Mouse (Mus musculus) liver, embryonic 16.5 days (tissue): ENCODE results near the gene 2310034G01Rik. TPM values are rescaled to one million over a fixed set of nuclear protein-coding genes. Genes with fewer than 3 reads are reported as not detected.

Experiments used
- ATAC-seq: fragments of 200-750 bp; cut with Nextera tagmentation; 2 replicates; pipeline ENCODE4 v1.8.0; 2017; ENCODE audit warnings: low read depth, mild to moderate bottlenecking, moderate number of reproducible peaks, moderate library complexity
- H3K27ac ChIP-seq: fragments of 300-500 bp; sonication (generic); 2 replicates; pipeline ENCODE4 v1.5.1; 2014; ENCODE audit warnings: mild to moderate bottlenecking, low read length
- H3K27me3 ChIP-seq: fragments of 300-500 bp; sonication (generic); 2 replicates; pipeline ENCODE4 v1.6.1; 2014; ENCODE audit warnings: low read depth, low read length, mixed read lengths; ENCODE audit not compliant: control insufficient read depth, insufficient read depth
- H3K36me3 ChIP-seq: fragments of 300-500 bp; sonication (generic); 2 replicates; pipeline ENCODE4 v1.6.1; 2014; ENCODE audit warnings: mild to moderate bottlenecking; ENCODE audit not compliant: control insufficient read depth, insufficient read depth
- H3K4me1 ChIP-seq: fragments of 300-500 bp; sonication (generic); 2 replicates; pipeline ENCODE4 v1.6.1; 2014; ENCODE audit warnings: low read depth, low read length, mixed read lengths; ENCODE audit not compliant: control insufficient read depth
- H3K4me2 ChIP-seq: fragments of 300-500 bp; sonication (generic); 2 replicates; pipeline ENCODE4 v1.6.1; 2014; ENCODE audit warnings: low read depth, low read length, mixed read lengths
- H3K4me3 ChIP-seq: fragments of 300-500 bp; sonication (generic); 2 replicates; pipeline ENCODE4 v1.5.1; 2014; ENCODE audit warnings: low read depth, mild to moderate bottlenecking, low read length
- H3K9ac ChIP-seq: fragments of 300-500 bp; sonication (generic); 2 replicates; pipeline ENCODE4 v1.6.1; 2014; ENCODE audit warnings: low read depth, low read length
- H3K9me3 ChIP-seq: fragments of 300-500 bp; sonication (generic); replicated peaks from 2 replicates; pipeline ENCODE4 v1.6.1; 2016; ENCODE audit warnings: low read length; ENCODE audit not compliant: control insufficient read depth
- WGBS: fragments of 180-500 bp; shearing (Covaris S2); extraction: QIAGEN DNeasy Blood & Tissue Kit; methylation state at CpG from one replicate; pipeline ENCODE4 v1.1.7; 2014; ENCODE audit not compliant: insufficient replicate concordance; 5-methylcytosine and 5-hydroxymethylcytosine counted together
- polyA plus RNA-seq: library from polyadenylated mRNA; unstranded; fragments of >200 nt; fragmentation: Nextera tagmentation; extraction: Ambion mirVana; gene quantifications from 2 replicates; pipeline ENCODE4 v1.2.1, GENCODE M21; 2015

Gene 2310034G01Rik
- polyA plus RNA-seq, 1 experiment from 2014 or later, result 0.40 TPM

- no peak for ATAC-seq
- H3K4me1 ChIP-seq, result peaks cover 61% of the 10 kb centered on the region
- H3K36me3 ChIP-seq, result peaks cover 6% of the 10 kb centered on the region
- peak overlapping the region; percentile 48; the same call in 1 of the 2 replicates for H3K27ac ChIP-seq
- no peaks in the 10 kb centered on the region for H3K9me3 ChIP-seq
- peaks cover 34% of the 10 kb centered on the region for H3K27me3 ChIP-seq
- H3K4me3 ChIP-seq, result no peak overlapping the region
- peak overlapping the region; percentile 85; the same call in 1 of the 2 replicates for H3K4me2 ChIP-seq
- WGBS, result 81% methylated on average over 9 of the region's 9 CpGs
- H3K9ac ChIP-seq, result peak overlapping the region; percentile 62; the same call in 1 of the 2 replicates
Observed at GRCm38 (mm10) chr19:46313116-46313515, 37.0 kb downstream of the 2310034G01Rik start.

- WGBS, result 87% methylated on average over 21 of the region's 21 CpGs
- H3K27me3 ChIP-seq, result peaks cover 28% of the 10 kb centered on the region
- no peaks in the 10 kb centered on the region for H3K9me3 ChIP-seq
- no peak overlapping the region for H3K4me3 ChIP-seq
- no peak overlapping the region for H3K9ac ChIP-seq
- no peak overlapping the region for H3K4me2 ChIP-seq
- peaks cover 6% of the 10 kb centered on the region for H3K36me3 ChIP-seq
- H3K4me1 ChIP-seq, result peaks cover 57% of the 10 kb centered on the region
- ATAC-seq, result no peak
- peak overlapping the region; percentile 48 for H3K27ac ChIP-seq
Observed at GRCm38 (mm10) chr19:46312566-46312965, 37.5 kb downstream of the 2310034G01Rik start.

GRCm38 (mm10) chr19:46311341-46311740 is 38.8 kb downstream of the 2310034G01Rik start:
- Histone ChIP-seq H3K9ac (no peak overlapping the region), H3K4me2 (no peak overlapping the region), H3K4me1 (peaks cover 45% of the 10 kb centered on the region), H3K9me3 (no peaks in the 10 kb centered on the region), H3K36me3 (peaks cover 6% of the 10 kb centered on the region), H3K4me3 (no peak overlapping the region), H3K27ac (no peak overlapping the region), H3K27me3 (peaks cover 16% of the 10 kb centered on the region)
- 83% methylated on average over 9 of the region's 9 CpGs for WGBS
- ATAC-seq, result no peak

GRCm38 (mm10) chr19:46310312-46310865 is 39.7 kb downstream of the 2310034G01Rik start:
- no peak for ATAC-seq
- Histone ChIP-seq H3K4me3 (no peak overlapping the region), H3K27ac (no peak overlapping the region), H3K36me3 (peaks cover 6% of the 10 kb centered on the region), H3K27me3 (peaks cover 9% of the 10 kb centered on the region), H3K4me2 (no peak overlapping the region), H3K9ac (no peak overlapping the region), H3K4me1 (peaks cover 43% of the 10 kb centered on the region), H3K9me3 (no peaks in the 10 kb centered on the region)
- 87% methylated on average over 12 of the region's 12 CpGs for WGBS

GRCm38 (mm10) chr19:46309651-46310305 is 40.3 kb downstream of the 2310034G01Rik start:
- Histone ChIP-seq H3K9ac (no peak overlapping the region), H3K9me3 (no peaks in the 10 kb centered on the region), H3K27ac (no peak overlapping the region), H3K36me3 (peaks cover 6% of the 10 kb centered on the region), H3K27me3 (peaks cover 6% of the 10 kb centered on the region), H3K4me3 (no peak overlapping the region), H3K4me2 (no peak overlapping the region), H3K4me1 (peaks cover 40% of the 10 kb centered on the region)
- WGBS, result 77% methylated on average over 21 of the region's 21 CpGs
- no peak for ATAC-seq

GRCm38 (mm10) chr19:46308706-46309435 is 41.2 kb downstream of the 2310034G01Rik start:
- 1% methylated on average over 47 of the region's 47 CpGs for WGBS
- H3K4me2 ChIP-seq, result peak overlapping the region; percentile 80

GRCm38 (mm10) chr19:46308303-46308702 is 41.8 kb downstream of the 2310034G01Rik start:
- Histone ChIP-seq H3K4me2 (peak overlapping the region; percentile 80), H3K27ac (no peak overlapping the region), H3K9ac (no peak overlapping the region), H3K36me3 (peaks cover 6% of the 10 kb centered on the region), H3K27me3 (no peaks in the 10 kb centered on the region; the same call in 1 of the 2 replicates), H3K4me3 (no peak overlapping the region), H3K9me3 (no peaks in the 10 kb centered on the region), H3K4me1 (peaks cover 33% of the 10 kb centered on the region)
- no peak for ATAC-seq
- 77% methylated on average over 16 of the region's 16 CpGs for WGBS

More at GRCm38 (mm10) chr19:46308706-46309435, 41.2 kb downstream of the 2310034G01Rik start:
- H3K4me3 ChIP-seq, result peak overlapping the region; percentile 56
- H3K27me3 ChIP-seq, result no peaks in the 10 kb centered on the region; the same call in 1 of the 2 replicates
- H3K4me1 ChIP-seq, result peaks cover 36% of the 10 kb centered on the region
- H3K36me3 ChIP-seq, result peaks cover 6% of the 10 kb centered on the region
- H3K27ac ChIP-seq, result no peak overlapping the region
- 0 out of 2 replicates have a peak, but pooled peaks have one; percentile 14 for ATAC-seq
- no peaks in the 10 kb centered on the region for H3K9me3 ChIP-seq
- peak overlapping the region; percentile 60 for H3K9ac ChIP-seq

- Histone ChIP-seq H3K27me3 (no peaks in the 10 kb centered on the region; the same call in 1 of the 2 replicates), H3K4me3 (no peak overlapping the region), H3K4me1 (peaks cover 31% of the 10 kb centered on the region), H3K9ac (no peak overlapping the region), H3K4me2 (no peak overlapping the region), H3K9me3 (no peaks in the 10 kb centered on the region), H3K27ac (no peak overlapping the region), H3K36me3 (peaks cover 6% of the 10 kb centered on the region)
- ATAC-seq, result no peak
- 83% methylated on average over 16 of the region's 16 CpGs for WGBS
Observed at GRCm38 (mm10) chr19:46307781-46308180, 42.3 kb downstream of the 2310034G01Rik start.
